Mouse (Mus musculus) liver, embryonic 16.5 days (tissue): ENCODE data around the gene Set. TPM values are rescaled to one million over a fixed set of nuclear protein-coding genes. Genes with fewer than 3 reads are reported as not detected.

ENCODE experiments used
- ATAC-seq: fragments of 200-750 bp; cut with Nextera tagmentation; 2 replicates; pipeline ENCODE4 v1.8.0; 2017; ENCODE audit warnings: low read depth, mild to moderate bottlenecking, moderate number of reproducible peaks, moderate library complexity
- H3K27ac ChIP-seq: fragments of 300-500 bp; sonication (generic); 2 replicates; pipeline ENCODE4 v1.5.1; 2014; ENCODE audit warnings: mild to moderate bottlenecking, low read length
- H3K27me3 ChIP-seq: fragments of 300-500 bp; sonication (generic); 2 replicates; pipeline ENCODE4 v1.6.1; 2014; ENCODE audit warnings: low read depth, low read length, mixed read lengths; ENCODE audit not compliant: control insufficient read depth, insufficient read depth
- H3K36me3 ChIP-seq: fragments of 300-500 bp; sonication (generic); 2 replicates; pipeline ENCODE4 v1.6.1; 2014; ENCODE audit warnings: mild to moderate bottlenecking; ENCODE audit not compliant: control insufficient read depth, insufficient read depth
- H3K4me1 ChIP-seq: fragments of 300-500 bp; sonication (generic); 2 replicates; pipeline ENCODE4 v1.6.1; 2014; ENCODE audit warnings: low read depth, low read length, mixed read lengths; ENCODE audit not compliant: control insufficient read depth
- H3K4me2 ChIP-seq: fragments of 300-500 bp; sonication (generic); 2 replicates; pipeline ENCODE4 v1.6.1; 2014; ENCODE audit warnings: low read depth, low read length, mixed read lengths
- H3K4me3 ChIP-seq: fragments of 300-500 bp; sonication (generic); 2 replicates; pipeline ENCODE4 v1.5.1; 2014; ENCODE audit warnings: low read depth, mild to moderate bottlenecking, low read length
- H3K9ac ChIP-seq: fragments of 300-500 bp; sonication (generic); 2 replicates; pipeline ENCODE4 v1.6.1; 2014; ENCODE audit warnings: low read depth, low read length
- H3K9me3 ChIP-seq: fragments of 300-500 bp; sonication (generic); replicated peaks from 2 replicates; pipeline ENCODE4 v1.6.1; 2016; ENCODE audit warnings: low read length; ENCODE audit not compliant: control insufficient read depth
- WGBS: fragments of 180-500 bp; shearing (Covaris S2); extraction: QIAGEN DNeasy Blood & Tissue Kit; methylation state at CpG from one replicate; pipeline ENCODE4 v1.1.7; 2014; ENCODE audit not compliant: insufficient replicate concordance; 5-methylcytosine and 5-hydroxymethylcytosine counted together
- polyA plus RNA-seq: library from polyadenylated mRNA; unstranded; fragments of >200 nt; fragmentation: Nextera tagmentation; extraction: Ambion mirVana; gene quantifications from 2 replicates; pipeline ENCODE4 v1.2.1, GENCODE M21; 2015

Gene Set
- polyA plus RNA-seq, 1 experiment from 2014 or later = 117 TPM

DNA sequence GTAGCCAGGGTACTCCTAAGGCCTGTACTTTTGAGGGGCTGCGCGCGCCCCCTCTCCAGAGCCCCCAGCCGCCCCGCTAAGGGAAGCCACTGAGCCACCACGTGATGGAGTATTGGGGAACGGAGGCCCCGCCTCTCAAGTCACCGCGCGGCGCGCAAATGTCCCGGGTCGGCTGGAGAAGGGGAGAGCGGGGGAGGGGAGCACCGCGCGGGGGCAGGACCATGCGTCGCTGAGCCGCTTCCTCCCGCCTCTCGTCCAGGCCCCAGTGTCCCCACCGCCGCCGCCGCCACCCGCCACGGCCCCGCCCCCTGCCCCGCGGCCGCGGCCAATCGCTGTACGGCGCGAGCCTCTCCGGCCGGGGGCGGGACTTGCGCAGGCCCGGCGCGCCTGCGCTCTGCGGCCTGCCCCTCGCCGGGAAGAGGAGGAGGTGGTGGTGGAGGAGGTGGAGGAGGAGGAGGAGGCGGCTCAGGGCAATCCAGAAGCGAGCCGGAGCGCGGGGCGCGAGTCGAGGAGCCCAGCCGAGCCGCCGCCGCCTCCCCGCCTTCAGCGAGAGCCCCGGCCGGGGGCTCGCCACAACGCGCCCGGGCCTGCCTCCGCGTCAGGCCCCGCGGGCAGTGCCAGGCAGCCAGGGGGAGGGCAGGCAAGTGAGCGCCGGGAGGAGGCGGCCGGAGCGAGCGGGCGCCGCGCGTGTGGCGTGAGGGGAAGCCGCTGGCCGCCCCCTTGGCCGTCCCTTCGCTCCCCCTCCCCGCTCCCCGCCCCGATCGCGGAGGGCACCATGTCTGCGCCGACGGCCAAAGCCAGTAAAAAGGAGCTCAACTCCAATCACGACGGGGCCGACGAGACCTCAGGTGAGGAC is 9.1 kb downstream of the Set start:
- H3K4me1 ChIP-seq = peaks cover 43% of the 10 kb centered on the region
- H3K27ac ChIP-seq = peak overlapping the region; percentile 94
- peak; percentile 91 for ATAC-seq
- H3K27me3 ChIP-seq = no peaks in the 10 kb centered on the region
- H3K4me3 ChIP-seq = peak overlapping the region; percentile 98
- no peaks in the 10 kb centered on the region for H3K9me3 ChIP-seq
- under 1% methylated on average over 85 of the region's 101 CpGs for WGBS
- H3K36me3 ChIP-seq = peaks cover 19% of the 10 kb centered on the region
- H3K4me2 ChIP-seq = peak overlapping the region; percentile 91
- peak overlapping the region; percentile 92 for H3K9ac ChIP-seq

DNA sequence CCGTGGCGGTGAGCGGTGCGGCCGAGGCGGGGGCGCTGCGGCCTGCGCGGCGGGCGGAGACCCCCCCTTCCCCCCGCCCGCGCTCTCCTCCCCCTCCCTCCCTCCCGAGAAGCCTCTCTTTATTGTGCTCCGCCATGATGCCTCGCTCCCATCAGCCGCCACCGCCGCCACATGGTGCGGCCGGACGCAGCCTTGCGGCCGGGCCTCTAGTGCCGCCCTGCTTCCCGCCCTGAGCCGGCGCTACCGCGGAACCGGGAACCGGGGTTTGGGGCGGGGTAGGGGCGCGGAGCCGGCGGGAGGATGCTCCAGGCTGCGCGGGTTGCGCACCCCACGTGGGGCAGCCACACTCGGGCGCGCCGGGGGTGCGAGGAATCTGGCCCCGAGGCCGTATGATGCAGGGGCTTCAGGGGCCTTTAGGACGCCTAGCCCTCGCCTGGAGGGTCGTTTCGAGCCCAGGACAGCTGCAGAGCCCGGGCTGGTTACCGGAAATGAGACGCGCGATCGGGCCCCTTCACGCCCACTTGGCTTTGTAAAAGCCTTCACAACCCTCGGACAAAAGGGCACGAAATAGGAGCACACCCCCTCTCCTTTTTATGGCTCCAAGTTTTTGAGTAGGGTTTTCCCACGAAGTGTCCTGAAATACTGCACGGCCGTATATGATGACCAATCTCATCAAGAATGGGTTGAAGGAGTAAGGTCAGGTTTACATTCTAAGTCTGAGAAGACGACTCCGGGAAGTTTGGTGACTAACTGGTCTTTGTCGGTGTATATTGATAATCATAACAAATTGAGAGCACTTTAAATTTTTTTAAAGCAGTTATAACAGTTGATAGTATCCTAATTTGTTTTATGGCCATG is 10.1 kb downstream of the Set start:
- Histone ChIP-seq H3K9ac (peak overlapping the region; percentile 92), H3K4me3 (peak overlapping the region; percentile 98), H3K27ac (peak overlapping the region; percentile 94), H3K9me3 (no peaks in the 10 kb centered on the region), H3K36me3 (peaks cover 19% of the 10 kb centered on the region), H3K27me3 (no peaks in the 10 kb centered on the region), H3K4me1 (peaks cover 36% of the 10 kb centered on the region), H3K4me2 (peak overlapping the region; percentile 90)
- ATAC-seq = no peak
- under 1% methylated on average over 44 of the region's 69 CpGs for WGBS

DNA sequence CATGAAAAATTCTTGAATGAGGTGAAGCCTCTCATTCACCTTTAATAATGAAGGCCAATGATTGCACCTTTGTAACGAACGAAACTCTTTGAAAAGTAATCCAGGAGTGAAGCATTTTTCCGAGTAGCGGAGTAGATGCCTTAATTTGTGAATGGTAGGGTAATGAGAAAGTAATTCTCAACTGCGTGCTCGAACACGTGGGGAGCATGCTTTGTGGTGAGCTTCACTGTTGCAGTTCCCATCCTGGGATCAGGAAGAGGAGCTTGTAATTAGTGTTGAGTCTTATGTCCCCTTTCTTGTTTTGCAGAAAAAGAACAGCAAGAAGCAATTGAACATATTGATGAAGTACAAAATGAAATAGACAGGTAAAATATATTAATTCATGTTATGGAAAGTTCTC is 10.8 kb downstream of the Set start:
- no peak for ATAC-seq
- WGBS = 18% methylated on average over 7 of the region's 7 CpGs
- H3K27ac ChIP-seq = no peak overlapping the region

DNA sequence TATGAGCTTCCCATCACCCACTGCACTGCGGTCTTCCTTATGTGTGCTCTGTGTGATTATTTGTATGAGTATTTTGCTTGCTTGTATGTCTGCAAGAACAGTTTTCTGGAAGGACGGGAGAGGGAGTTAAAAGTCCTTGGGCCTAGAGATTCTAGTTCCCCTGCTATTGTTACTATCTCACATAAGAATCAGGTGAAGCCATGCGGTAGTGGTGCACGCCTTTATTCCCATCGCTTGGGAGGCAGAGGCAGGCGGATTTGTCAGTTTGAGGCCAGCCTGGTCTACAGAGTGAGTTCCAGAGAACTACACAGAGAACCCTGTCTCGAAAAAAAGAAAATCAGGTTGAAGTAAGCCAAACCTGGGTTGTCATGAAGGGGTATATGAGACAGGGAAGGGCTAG is 15.7 kb downstream of the Set start:
- WGBS = 58% methylated on average over 7 of the region's 7 CpGs
- Histone ChIP-seq H3K27me3 (no peaks in the 10 kb centered on the region), H3K27ac (no peak overlapping the region), H3K9me3 (no peaks in the 10 kb centered on the region), H3K9ac (no peak overlapping the region), H3K36me3 (peaks cover 19% of the 10 kb centered on the region), H3K4me1 (peaks cover 11% of the 10 kb centered on the region), H3K4me3 (no peak overlapping the region), H3K4me2 (no peak overlapping the region)
- no peak for ATAC-seq

More for the DNA sequence above, 10.8 kb downstream of the Set start:
- H3K4me1 ChIP-seq = peaks cover 31% of the 10 kb centered on the region
- peak overlapping the region; percentile 90 for H3K4me2 ChIP-seq
- H3K4me3 ChIP-seq = peak overlapping the region; percentile 98
- peak overlapping the region; percentile 92 for H3K9ac ChIP-seq
- peaks cover 19% of the 10 kb centered on the region for H3K36me3 ChIP-seq
- H3K27me3 ChIP-seq = no peaks in the 10 kb centered on the region
- no peaks in the 10 kb centered on the region for H3K9me3 ChIP-seq

DNA sequence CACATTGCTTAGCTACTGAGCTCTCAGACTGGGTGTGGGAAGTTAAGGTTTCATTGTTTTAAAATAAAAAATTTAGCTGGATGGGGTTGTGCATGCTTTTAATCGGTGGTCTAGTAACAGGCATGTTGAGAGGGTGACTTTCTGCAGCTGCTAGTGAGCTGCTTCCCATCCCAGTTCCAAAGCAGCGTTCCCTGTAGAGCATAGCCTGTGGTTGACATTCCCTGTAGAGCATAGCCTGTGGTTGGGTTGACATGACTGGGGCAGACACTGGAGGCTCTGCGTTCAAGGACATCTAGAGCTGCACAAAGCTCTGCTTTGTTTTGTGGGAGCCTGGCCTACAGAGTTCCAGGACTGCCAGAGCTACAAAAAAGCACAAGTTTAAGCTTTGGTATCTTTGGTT is 16.1 kb downstream of the Set start:
- Histone ChIP-seq H3K36me3 (peaks cover 19% of the 10 kb centered on the region), H3K9ac (no peak overlapping the region), H3K9me3 (no peaks in the 10 kb centered on the region), H3K4me3 (no peak overlapping the region), H3K27me3 (no peaks in the 10 kb centered on the region), H3K4me2 (no peak overlapping the region), H3K4me1 (peaks cover 14% of the 10 kb centered on the region), H3K27ac (no peak overlapping the region)
- no peak for ATAC-seq
- WGBS = 69% methylated on average over 3 of the region's 3 CpGs

DNA sequence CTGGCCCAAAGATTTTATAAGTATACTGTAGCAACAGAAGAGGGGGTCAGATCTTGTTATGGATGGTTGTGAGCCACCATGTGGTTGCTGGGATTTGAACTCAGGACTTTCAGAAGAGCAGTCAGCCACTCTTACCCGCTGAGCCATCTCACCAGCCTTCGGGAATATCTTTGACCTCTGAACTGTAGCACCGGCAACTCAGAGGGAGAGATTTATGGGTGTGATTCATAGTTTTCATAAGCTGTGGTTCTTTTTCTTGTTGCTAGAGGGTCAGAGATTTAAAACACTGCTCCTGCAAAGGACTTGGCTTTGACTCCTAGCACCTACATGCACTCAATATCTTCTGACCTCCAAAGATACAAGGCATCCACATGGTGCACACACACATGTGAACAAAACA is 18.4 kb downstream of the Set start:
- Histone ChIP-seq H3K36me3 (peaks cover 1% of the 10 kb centered on the region), H3K9me3 (no peaks in the 10 kb centered on the region), H3K4me1 (peaks cover 16% of the 10 kb centered on the region), H3K4me3 (no peak overlapping the region), H3K27ac (no peak overlapping the region), H3K27me3 (no peaks in the 10 kb centered on the region), H3K4me2 (no peak overlapping the region), H3K9ac (no peak overlapping the region)
- ATAC-seq = no peak
- WGBS = 65% methylated on average over 3 of the region's 3 CpGs

DNA sequence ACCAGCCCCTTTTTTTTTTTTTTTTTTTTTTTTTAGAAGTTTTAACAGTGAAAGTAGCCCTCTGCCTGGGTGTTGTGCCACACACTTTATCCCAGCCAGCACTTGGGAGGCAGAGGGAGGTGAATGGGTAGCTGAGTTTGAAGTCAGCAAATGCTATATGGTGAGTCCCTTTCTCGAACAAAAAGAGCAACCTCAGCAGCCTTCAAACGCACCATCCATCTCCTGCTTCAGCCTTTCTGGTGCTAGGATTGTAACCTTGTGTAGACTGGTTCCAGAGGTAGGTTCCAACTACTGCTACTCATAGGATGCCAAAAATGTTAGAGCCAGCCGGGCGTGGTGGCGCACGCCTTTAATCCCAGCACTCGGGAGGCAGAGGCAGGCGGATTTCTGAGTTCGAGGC is 19.3 kb downstream of the Set start:
- no peak overlapping the region for H3K27ac ChIP-seq
- H3K4me3 ChIP-seq = no peak overlapping the region
- H3K4me1 ChIP-seq = peaks cover 16% of the 10 kb centered on the region
- H3K9me3 ChIP-seq = no peaks in the 10 kb centered on the region
- H3K9ac ChIP-seq = no peak overlapping the region
- H3K36me3 ChIP-seq = no peaks in the 10 kb centered on the region; the same call in none of the 2 replicates
- ATAC-seq = no peak
- 77% methylated on average over 8 of the region's 9 CpGs for WGBS
- H3K27me3 ChIP-seq = no peaks in the 10 kb centered on the region
- no peak overlapping the region for H3K4me2 ChIP-seq

DNA sequence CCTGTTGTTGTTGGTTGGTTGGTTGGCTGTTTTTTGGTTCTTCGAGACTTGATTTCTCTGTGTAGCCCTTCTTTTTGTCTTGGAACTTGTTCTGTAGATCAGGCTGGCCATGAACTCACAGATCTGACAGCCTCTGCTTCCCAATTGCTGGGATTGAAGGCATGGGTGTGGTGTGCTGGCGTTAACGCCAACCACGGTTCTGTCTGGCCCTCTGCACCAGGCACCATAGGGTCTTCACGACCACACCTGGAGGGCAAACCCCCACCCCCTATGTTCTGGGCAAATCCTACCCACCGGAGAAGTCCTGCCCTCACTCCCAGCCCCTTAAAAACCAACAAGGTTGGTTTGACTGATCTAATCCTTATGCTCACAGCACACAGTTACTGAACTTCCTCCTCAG is 19.8 kb downstream of the Set start:
- ATAC-seq = 0 out of 2 replicates have a peak, but pooled peaks have one; percentile 4
- Histone ChIP-seq H3K9ac (no peak overlapping the region), H3K4me1 (peaks cover 16% of the 10 kb centered on the region), H3K4me3 (peak overlapping the region; percentile 72; the same call in 1 of the 2 replicates), H3K9me3 (no peaks in the 10 kb centered on the region), H3K27me3 (no peaks in the 10 kb centered on the region), H3K4me2 (peak overlapping the region; percentile 98), H3K36me3 (no peaks in the 10 kb centered on the region; the same call in none of the 2 replicates), H3K27ac (no peak overlapping the region)
- 49% methylated on average over 6 of the region's 6 CpGs for WGBS
